Mouse (Mus musculus) E14TG2a.4 (cell line): ENCODE results near the gene Ube2e1.
A peak's percentile ranks its signal among the peaks of the same experiment; 100 is the strongest.
"Not testable (repeated sequence)": the region's sequence is repeated elsewhere in the genome, so short reads cannot be mapped to it uniquely, and the experiment has no call there.

Experiments used
- H3K27me3 ChIP-seq: 2 replicates; pipeline ENCODE4 v1.6.1; 2014; ENCODE audit warnings: low read length, control low read depth; ENCODE audit not compliant: insufficient read depth
- H3K36me3 ChIP-seq: 2 replicates; pipeline ENCODE4 v1.6.1; 2014; ENCODE audit warnings: low read length, control low read depth; ENCODE audit not compliant: insufficient read depth
- H3K4me1 ChIP-seq: replicated peaks from 2 replicates; pipeline ENCODE4 v1.6.1; 2014; ENCODE audit warnings: low read depth, low read length, control low read depth
- H3K4me3 ChIP-seq: replicated peaks from 2 replicates; pipeline ENCODE4 v1.5.1; 2014; ENCODE audit warnings: mild to moderate bottlenecking, low read length
- H3K9me3 ChIP-seq: 2 replicates; pipeline ENCODE4 v1.6.1; 2014; ENCODE audit warnings: low read length, control low read depth
- CTCF ChIP-seq: conservative IDR thresholded peaks from 2 replicates; pipeline ENCODE4 v1.5.1; 2014; ENCODE audit warnings: low read length
- NANOG ChIP-seq: IDR thresholded peaks from 2 replicates; pipeline ENCODE4 v1.6.1; 2014; ENCODE audit warnings: borderline replicate concordance, low read length, mixed read lengths
- POU5F1 ChIP-seq: IDR thresholded peaks from 2 replicates; pipeline ENCODE4 v1.6.1; 2014; ENCODE audit warnings: low read length, borderline replicate concordance

Ube2e1 gene

DNA sequence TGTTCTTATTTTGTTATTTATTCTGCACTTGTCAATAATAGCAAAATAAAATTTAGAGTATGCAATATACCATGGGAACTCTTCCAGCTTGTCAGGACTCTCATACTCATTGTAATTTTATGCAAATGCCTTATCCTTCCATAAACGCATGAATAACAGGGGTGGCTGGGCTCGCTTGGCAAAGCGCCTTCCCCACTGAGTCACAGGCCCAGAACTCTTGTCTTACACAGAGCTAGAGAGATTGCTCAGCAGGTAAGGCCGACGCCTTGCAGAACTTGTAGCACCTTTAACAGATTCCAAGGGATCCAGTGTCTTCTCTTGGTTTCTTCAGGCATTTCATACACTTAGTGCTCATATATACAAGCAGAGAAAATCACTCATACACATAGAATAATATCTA is 51.3 kb downstream of the Ube2e1 start:
- no peak for TF ChIP-seq NANOG
- no peak for TF ChIP-seq POU5F1
- no peak for TF ChIP-seq CTCF
- Histone ChIP-seq H3K4me3 (no peak overlapping the region), H3K27me3 (no peaks in the 10 kb centered on the region), H3K9me3 (no peaks in the 10 kb centered on the region), H3K4me1 (no peaks in the 10 kb centered on the region; the same call in 1 of the 2 replicates), H3K36me3 (peaks cover 38% of the 10 kb centered on the region)

- Histone ChIP-seq H3K27me3 (no peaks in the 10 kb centered on the region), H3K4me3 (no peak overlapping the region), H3K9me3 (peaks cover 3% of the 10 kb centered on the region; the same call in 1 of the 2 replicates), H3K4me1 (peaks cover 6% of the 10 kb centered on the region; the same call in 1 of the 2 replicates), H3K36me3 (peaks cover 31% of the 10 kb centered on the region)
- TF ChIP-seq POU5F1 (no peak), CTCF (no peak), NANOG (no peak)
Observed at GRCm38 (mm10) chr14:18274526-18274925, 57.1 kb downstream of the Ube2e1 start.

DNA sequence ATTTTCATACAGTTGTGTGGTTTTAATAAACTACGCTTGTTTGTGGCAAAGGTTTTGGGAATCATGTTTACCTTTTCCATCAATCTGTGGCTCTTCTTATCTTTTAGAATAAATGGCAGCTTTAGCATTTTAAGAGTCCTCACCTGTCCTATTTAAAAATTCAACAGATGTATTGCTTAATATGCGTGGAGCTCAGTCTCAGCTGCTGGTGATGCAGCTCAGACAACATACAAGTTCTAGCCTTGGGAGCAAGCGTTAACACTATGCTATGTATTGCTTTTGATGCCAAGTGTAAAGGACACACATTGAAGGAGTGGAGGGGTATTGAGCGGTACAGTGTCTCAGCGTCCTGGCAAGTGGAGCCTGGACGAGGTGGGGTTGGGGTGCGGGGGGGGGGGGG is 60.0 kb downstream of the Ube2e1 start:
- peak overlapping the region; percentile 96 for H3K4me3 ChIP-seq
- peaks cover 7% of the 10 kb centered on the region; the same call in 1 of the 2 replicates for H3K9me3 ChIP-seq
- H3K4me1 ChIP-seq, result peaks cover 6% of the 10 kb centered on the region; the same call in 1 of the 2 replicates
- no peaks in the 10 kb centered on the region for H3K27me3 ChIP-seq
- TF ChIP-seq CTCF, result no peak
- TF ChIP-seq POU5F1, result no peak
- TF ChIP-seq NANOG, result no peak
- H3K36me3 ChIP-seq, result peaks cover 36% of the 10 kb centered on the region

DNA sequence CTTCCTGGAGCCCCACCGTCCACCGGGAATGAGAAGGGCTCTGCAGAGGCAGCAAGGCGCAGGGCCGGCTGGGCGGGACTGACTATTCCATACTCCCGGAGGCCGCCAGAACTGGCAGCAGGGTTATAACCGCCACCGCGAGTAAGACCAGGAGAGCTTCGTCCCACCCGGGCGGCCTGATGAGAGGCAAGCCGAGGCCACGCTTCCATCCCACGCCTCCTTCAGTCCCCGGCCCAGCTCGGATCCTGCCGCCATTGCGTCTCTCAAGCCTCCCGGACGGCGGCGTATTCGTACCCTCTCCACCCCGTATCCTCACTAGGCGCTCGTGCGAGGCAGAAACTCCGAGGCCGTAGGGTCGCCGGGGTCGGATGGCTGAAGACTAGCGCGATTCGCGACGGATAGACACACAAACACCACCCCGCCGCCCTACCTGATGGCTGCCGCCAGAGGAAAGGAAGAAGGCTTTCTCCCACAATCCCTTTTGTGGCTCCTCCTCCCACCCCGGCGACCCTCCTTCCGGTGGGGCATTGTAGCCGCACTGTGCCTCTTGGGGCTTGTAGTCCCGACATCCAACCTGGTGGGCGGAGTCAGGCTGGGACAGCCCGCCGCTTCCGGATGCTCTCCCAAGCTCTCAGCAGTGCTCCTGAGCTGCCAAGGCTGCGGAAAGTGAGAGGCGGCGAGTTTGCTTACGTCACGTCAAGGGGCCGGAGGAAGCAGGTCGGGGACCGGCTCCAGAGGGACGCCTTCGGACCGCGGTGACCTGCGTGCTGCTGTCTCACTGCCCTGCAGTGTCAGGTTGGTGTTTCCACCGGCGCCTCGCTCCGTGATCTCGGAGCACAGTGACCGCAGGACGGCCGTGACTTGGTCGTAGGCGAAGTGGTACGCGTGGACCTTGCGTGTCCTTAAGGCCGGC is 60.9 kb downstream of the Ube2e1 start, which contains the start of the genes Nkiras1 and Rpl15:
Gene Nkiras1 (plus strand): TSS at position 608 of the 913 bp plus-strand sequence.
Gene Rpl15 (minus strand): TSS at position 863 of the 913 bp plus-strand sequence.
- no peaks in the 10 kb centered on the region for H3K27me3 ChIP-seq
- TF ChIP-seq CTCF (no peak), POU5F1 (no peak), NANOG (no peak)
- H3K36me3 ChIP-seq, result peaks cover 38% of the 10 kb centered on the region
- H3K9me3 ChIP-seq, result peaks cover 7% of the 10 kb centered on the region; the same call in 1 of the 2 replicates
- peak within 1 kb of the TSS; percentile 96 for H3K4me3 ChIP-seq
- H3K4me1 ChIP-seq, result peaks cover 6% of the 10 kb centered on the region; the same call in 1 of the 2 replicates

- not testable (repeated sequence) for H3K27me3 ChIP-seq, H3K9me3 ChIP-seq, H3K4me1 ChIP-seq
- H3K4me3 ChIP-seq, result peak overlapping the region; percentile 96
- peaks cover 38% of the 10 kb centered on the region for H3K36me3 ChIP-seq
Observed at GRCm38 (mm10) chr14:18269947-18270528, 61.6 kb downstream of the Ube2e1 start.

DNA sequence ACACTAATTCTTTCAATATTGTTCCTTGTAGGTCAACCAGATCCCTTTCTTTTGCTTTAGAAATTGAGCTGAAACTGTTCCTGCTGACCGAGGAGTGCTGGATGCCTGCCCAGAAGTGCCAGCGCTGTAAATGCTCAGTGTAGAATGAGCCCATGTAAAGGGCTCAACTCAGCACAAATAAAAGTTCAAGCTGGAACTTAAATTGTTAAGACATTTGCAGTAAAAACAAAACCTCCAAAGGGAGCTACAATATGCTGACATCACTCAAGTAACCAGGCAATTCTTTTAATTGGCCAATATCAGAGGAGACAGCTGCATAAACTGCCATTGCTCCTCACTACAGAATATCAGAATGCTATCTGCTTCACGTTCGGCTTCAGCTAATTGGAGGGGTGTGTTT is 68.2 kb downstream of the Ube2e1 start:
- TF ChIP-seq POU5F1 (no peak), CTCF (no peak), NANOG (no peak)
- H3K4me3 ChIP-seq, result no peak overlapping the region
- peaks cover 19% of the 10 kb centered on the region for H3K36me3 ChIP-seq
- no peaks in the 10 kb centered on the region for H3K4me1 ChIP-seq
- H3K9me3 ChIP-seq, result no peaks in the 10 kb centered on the region; the same call in 1 of the 2 replicates
- H3K27me3 ChIP-seq, result no peaks in the 10 kb centered on the region

- no peak for TF ChIP-seq POU5F1
- TF ChIP-seq CTCF, result peak; percentile 46
- H3K4me3 ChIP-seq, result no peak overlapping the region
- H3K27me3 ChIP-seq, result no peaks in the 10 kb centered on the region
- no peaks in the 10 kb centered on the region for H3K9me3 ChIP-seq
- no peaks in the 10 kb centered on the region for H3K4me1 ChIP-seq
- H3K36me3 ChIP-seq, result no peaks in the 10 kb centered on the region
Observed at GRCm38 (mm10) chr14:18261203-18261602, 70.5 kb downstream of the Ube2e1 start.

GRCm38 (mm10) chr14:18242638-18243130 is 89.0 kb downstream of the Ube2e1 start:
- Histone ChIP-seq H3K4me1 (peaks cover 13% of the 10 kb centered on the region), H3K27me3 (no peaks in the 10 kb centered on the region), H3K4me3 (0 out of 2 replicates have a peak overlapping the region, but pooled peaks have one; percentile 26), H3K36me3 (no peaks in the 10 kb centered on the region), H3K9me3 (peaks cover 39% of the 10 kb centered on the region)
- TF ChIP-seq POU5F1 (no peak), CTCF (no peak), NANOG (no peak)
